Mouse (Mus musculus) liver, postnatal 0 days (tissue): ENCODE measurements at regions not wholly inside any gene's neighbourhood (a gene's known extent, or its start where the extent isn't known, plus 50 kb on each side); places are given as distances from the start of the nearest gene placed in this dataset.

Experiments used
- CTCF ChIP-seq: sonication (generic); IDR thresholded peaks from 2 replicates; pipeline ENCODE4 v1.5.1; 2016; ENCODE audit warnings: antibody characterized with exemption, low read depth
- EP300 ChIP-seq: IDR thresholded peaks from 2 replicates; pipeline ENCODE4 v1.6.1; 2016; ENCODE audit warnings: antibody characterized with exemption, low read depth, mild to moderate bottlenecking

DNA sequence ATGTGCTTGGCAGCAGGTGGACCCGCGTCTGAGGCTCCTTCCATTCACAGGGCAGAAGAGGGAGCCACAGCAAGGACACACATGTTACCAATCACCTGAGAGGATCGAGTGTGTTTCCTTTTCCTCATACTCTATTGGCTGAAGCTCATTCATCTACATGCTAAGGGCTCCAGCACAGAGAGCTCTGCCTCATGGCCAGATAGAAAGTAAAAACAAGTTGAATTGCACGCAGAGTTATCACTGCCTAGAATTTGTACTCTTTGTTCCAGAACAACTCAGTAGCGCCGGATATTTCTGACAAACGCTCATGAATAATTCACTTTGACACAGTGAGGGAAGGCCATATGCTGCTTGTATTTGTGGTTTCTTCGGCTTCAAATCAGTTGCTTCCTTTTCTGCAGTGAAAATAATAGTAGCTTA is 199.9 kb upstream of the Dlgap1 start:
- no peak for TF ChIP-seq CTCF
- no peak for TF ChIP-seq EP300
